Mouse (Mus musculus) megakaryocyte-erythroid progenitor cell, adult 5 weeks (primary cell): ENCODE results near the gene Kmt5a. TPM values are rescaled to one million over a fixed set of nuclear protein-coding genes. Genes with fewer than 3 reads are reported as not detected.

Experiments
- polyA plus RNA-seq: library from polyadenylated mRNA; stranded (reverse); fragments of >175 nt; gene quantifications from 2 replicates; pipeline ENCODE4 v1.2.3, GENCODE M21; 2012

The Kmt5a gene
- 247 and 284 TPM in 2 replicates for polyA plus RNA-seq

DNA sequence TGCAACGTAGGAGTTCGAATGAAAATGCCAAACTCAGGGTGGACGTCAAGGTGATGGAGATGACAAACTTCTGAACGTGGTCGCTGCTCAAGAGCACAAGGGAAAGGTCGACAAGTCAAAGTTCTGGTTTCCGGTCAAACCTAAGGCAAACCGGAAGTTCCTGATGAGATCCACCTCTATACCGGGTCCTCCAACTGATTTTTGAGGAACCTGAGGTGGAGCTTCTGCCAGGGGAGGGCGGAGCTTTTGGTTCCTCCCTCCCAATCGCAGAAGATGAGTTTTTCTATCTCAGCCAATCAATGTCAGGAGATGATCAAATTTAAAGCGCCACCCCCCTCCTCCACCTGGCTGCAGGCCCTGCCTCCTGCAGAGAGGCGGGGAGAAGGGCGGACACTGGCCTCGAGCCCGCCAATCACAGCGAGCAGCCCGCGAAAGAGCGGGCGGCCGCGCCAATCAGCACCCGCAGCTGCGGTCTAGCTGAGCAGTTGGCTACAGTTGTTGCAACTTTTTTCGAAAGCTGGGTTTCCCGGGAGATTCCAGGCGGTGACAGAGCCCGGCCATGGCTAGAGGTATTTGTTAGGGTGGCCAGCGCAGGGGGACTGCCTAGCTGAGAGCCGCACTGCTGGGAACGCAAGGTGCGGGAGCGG is at the start of gene Kmt5a:
TSS of gene Kmt5a (plus strand) at position 484 of the 647 bp plus-strand sequence.

DNA sequence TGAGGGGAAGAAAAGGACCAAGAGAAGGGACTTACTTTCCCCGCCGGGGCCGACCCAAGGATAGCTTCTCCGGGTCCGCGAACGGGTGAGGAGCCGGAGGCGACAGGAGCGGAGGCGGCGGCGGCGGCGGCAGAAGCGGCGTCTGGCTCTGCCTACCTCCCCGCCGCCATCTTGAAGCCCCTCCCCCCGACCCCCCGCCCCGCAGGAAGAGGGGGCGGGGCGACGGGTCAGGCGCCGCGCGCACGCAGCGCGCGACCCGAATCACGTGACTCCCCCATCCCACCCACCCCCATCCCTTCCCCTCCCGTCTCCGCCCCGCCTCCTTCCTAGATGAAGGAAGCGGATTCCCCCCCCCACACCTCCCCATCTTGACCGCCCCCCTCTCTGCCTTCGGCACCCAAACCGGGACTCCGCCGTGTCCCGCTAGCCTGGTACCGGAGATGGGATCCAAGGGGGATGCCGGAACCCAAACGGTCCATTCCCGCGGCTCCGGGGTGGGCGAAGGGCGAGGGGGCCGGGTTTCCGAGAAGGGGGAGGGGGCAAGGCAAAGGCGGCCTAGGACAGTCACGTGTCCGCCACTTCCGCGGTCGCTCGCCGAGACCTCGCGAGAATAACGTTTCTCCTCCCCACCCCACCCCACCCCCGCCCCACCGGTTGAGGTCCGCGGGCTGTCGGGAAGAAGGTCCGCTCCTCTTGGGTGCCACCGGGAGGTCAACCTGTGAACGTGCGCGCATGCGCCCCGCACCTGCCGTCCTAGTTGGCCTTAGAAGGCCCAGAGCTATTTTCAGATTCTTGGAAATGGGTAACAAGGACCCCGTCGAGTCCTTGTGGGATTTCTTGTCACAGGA is 14.1 kb upstream of the Kmt5a start, which contains the start of gene Sbno1:
TSS of gene Sbno1 (minus strand) at position 590 of the 848 bp plus-strand sequence.

DNA sequence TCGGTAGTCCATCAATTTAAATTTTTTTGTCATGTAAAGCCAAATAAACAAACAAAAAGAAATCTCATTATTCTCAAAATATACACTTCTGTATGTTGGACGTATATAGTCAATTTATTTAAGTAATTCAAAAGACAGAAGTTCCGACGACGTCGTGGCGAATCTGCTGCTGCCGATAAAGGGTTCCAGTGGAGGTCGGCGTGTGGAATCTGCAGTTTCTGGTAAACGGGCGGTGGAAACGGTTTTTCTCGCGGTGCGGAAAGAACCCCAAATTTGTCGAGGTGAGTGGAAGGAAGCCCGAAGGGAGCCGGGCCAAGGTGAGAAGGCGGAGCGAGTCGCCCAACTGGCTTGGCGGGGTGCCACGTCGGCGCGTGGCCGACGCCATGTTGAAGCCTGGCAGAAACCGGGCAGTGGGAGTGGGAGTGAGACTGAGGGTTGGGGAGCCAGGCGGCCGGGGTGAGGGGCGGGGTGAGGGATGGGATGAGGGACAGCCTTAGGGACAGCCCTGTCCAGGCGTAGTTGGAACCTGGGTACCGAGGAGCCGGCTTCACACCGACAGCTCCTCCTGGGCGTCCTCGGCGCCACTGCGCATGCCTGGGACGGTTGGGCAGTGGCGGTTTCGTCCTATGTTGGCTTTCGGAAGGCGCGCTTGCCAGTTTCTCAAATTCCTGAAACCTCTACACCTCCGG is 43.4 kb downstream of the Kmt5a start, which contains the start of gene Snrnp35:
TSS of gene Snrnp35 (plus strand) at position 169 of the 689 bp plus-strand sequence.

Other genes with a start within 250 kb of the Kmt5a start
- gene Pitpnm2, start 190.2 kb upstream of the Kmt5a start, polyA plus RNA-seq: 30.5 and 38.8 TPM in 2 replicates
- gene Mphosph9, start 112.0 kb upstream of the Kmt5a start, polyA plus RNA-seq: 2.7 and 3.5 TPM in 2 replicates
- gene 2810006K23Rik, start 111.8 kb upstream of the Kmt5a start, polyA plus RNA-seq: 5.5 and 6.2 TPM in 2 replicates
- 205 and 224 TPM in 2 replicates for gene Cdk2ap1, start 76.8 kb upstream of the Kmt5a start, polyA plus RNA-seq
- 10.8 and 18.2 TPM in 2 replicates for gene Sbno1, start 13.9 kb upstream of the Kmt5a start, polyA plus RNA-seq
- 93.7 and 113 TPM in 2 replicates for gene Rilpl2, start 38.4 kb downstream of the Kmt5a start, polyA plus RNA-seq
- gene Snrnp35, start 43.2 kb downstream of the Kmt5a start, polyA plus RNA-seq: 18.1 and 20.6 TPM in 2 replicates
- 3.4 TPM in 2 replicates for gene Rilpl1, start 91.5 kb downstream of the Kmt5a start, polyA plus RNA-seq
- 180 and 193 TPM in 2 replicates for gene Tmed2, start 100.8 kb downstream of the Kmt5a start, polyA plus RNA-seq
- gene Ddx55, start 112.9 kb downstream of the Kmt5a start, polyA plus RNA-seq: 19.5 and 23.3 TPM in 2 replicates
- 7.8 and 9.1 TPM in 2 replicates for gene Eif2b1, start 139.2 kb downstream of the Kmt5a start, polyA plus RNA-seq
- gene Gtf2h3, start 139.2 kb downstream of the Kmt5a start, polyA plus RNA-seq: 1.4 and 2.4 TPM in 2 replicates
- 10.7 and 11.8 TPM in 2 replicates for gene Atp6v0a2, start 188.6 kb downstream of the Kmt5a start, polyA plus RNA-seq